Mouse (Mus musculus): ENCODE measurements at regions not wholly inside any gene's neighbourhood (a gene's known extent, or its start where the extent isn't known, plus 50 kb on each side); places are given as distances from the start of the nearest gene placed in this dataset.
A peak's percentile ranks its signal among the peaks of the same experiment; 100 is the strongest.

DNA sequence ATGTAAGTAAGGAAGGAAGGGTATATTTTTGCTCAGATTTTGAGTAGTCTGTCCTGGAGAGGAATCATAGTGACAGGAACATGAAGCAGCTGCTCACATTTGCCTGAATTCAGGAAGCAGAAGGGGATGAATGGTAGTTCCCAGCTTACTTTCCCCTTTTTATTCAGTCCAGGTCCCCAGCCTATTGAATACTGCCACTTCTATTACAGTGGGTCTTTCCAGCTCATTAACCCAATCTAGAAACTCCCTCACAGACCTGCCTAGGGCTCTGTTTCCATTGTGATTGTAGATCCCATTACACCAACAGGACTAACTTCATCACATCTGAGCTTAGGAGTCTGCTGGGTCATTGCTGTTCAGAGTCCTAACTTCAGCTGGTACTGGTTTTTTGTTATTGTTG is 872.3 kb downstream of the Cntnap5b start:
- no peak for DNase-seq (ENCODE audit: inconsistent ontology term)

DNA sequence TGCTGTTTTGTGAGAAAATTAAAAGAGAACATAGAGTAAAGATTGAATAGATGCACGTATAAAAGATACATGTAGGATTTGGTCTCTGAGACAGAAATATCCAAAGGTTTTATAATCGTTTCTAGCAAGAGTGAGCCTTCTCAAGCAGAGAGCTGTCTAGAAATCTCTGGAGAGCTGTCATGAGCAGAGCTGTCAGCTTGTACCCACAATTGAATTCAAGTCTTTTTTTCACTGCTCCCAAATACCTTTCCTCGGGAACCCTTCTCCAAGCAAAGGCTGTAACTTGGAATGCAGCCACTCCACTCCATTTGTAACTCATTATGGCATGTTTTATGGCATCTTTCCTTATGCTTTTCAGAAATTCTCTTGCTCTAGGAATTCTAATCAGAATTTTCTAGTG is 888.3 kb downstream of the Cntnap5b start:
- peak; percentile 20 for DNase-seq (ENCODE audit: inconsistent ontology term)

GRCm38 (mm10) chr1:100706898-100707297 is 934.3 kb downstream of the Cntnap5b start:
- no peak for DNase-seq (ENCODE audit: inconsistent ontology term)
